Mouse (Mus musculus) gastrocnemius, adult 2 months (tissue): Measurements from ENCODE around the gene Traf7. TPM values are rescaled to one million over a fixed set of nuclear protein-coding genes. Genes with fewer than 3 reads are reported as not detected.
A peak's percentile ranks its signal among the peaks of the same experiment; 100 is the strongest.

Source experiments
- DNase-seq: peaks from one replicate; pipeline ENCODE4 v3.0.0; 2022
- H3K27ac ChIP-seq: fragments of 200-600 bp; 2 replicates; pipeline ENCODE4 v1.8.1; 2022; ENCODE audit warnings: mild to moderate bottlenecking
- H3K4me3 ChIP-seq: fragments of 200-600 bp; 2 replicates; pipeline ENCODE4 v1.8.1; 2022; ENCODE audit warnings: mild to moderate bottlenecking, moderate library complexity
- CTCF ChIP-seq: fragments of 200-600 bp; IDR thresholded peaks from 2 replicates; pipeline ENCODE4 v1.8.1; 2022; ENCODE audit warnings: antibody characterized with exemption, mild to moderate bottlenecking, moderate library complexity
- intact Hi-C: fragments of 180-260 bp; cut with DNase I; formaldehyde crosslinking; loops from one replicate; pipeline ENCODE4 v1.15.1; 2025
- total RNA-seq, 2 experiments: library from RNA; stranded (reverse); gene quantifications; 2 replicates each; pipeline ENCODE4 v1.2.3; 2021

Traf7 gene
- total RNA-seq, 2 experiments from 2014 or later, result 27.3 to 35.2 TPM

- TF ChIP-seq CTCF, result peak; percentile 89
- Histone ChIP-seq H3K4me3 (peak within 1 kb of the TSS; percentile 76), H3K27ac (peak within 1 kb of the TSS; percentile 99)
- intact Hi-C loops, result no loop called here
- DNase-seq, result peak; percentile 98
Measured at GRCm38 (mm10) chr17:24478663-24479380, 48.9 kb downstream of the Traf7 start, which contains the start of gene Mlst8. Gene Mlst8, minus strand, starts transcription at chr17:24479078.

GRCm38 (mm10) chr17:24477985-24478600 is 49.6 kb downstream of the Traf7 start:
- peak; percentile 44 for DNase-seq
- Histone ChIP-seq H3K4me3 (peak overlapping the region; percentile 76), H3K27ac (peak overlapping the region; percentile 99)
- TF ChIP-seq CTCF, result no peak
- intact Hi-C loops, result no loop called here

GRCm38 (mm10) chr17:24477053-24477984 is 50.4 kb downstream of the Traf7 start:
- TF ChIP-seq CTCF, result no peak
- Histone ChIP-seq H3K27ac (no peak overlapping the region), H3K4me3 (no peak overlapping the region; the same call in 1 of the 2 replicates)
- no peak for DNase-seq
- intact Hi-C loops, result no loop called here

GRCm38 (mm10) chr17:24476022-24476776 is 51.5 kb downstream of the Traf7 start:
- Histone ChIP-seq H3K4me3 (no peak overlapping the region), H3K27ac (no peak overlapping the region)
- intact Hi-C loops, result no loop called here
- no peak for DNase-seq
- TF ChIP-seq CTCF, result no peak

GRCm38 (mm10) chr17:24475586-24475985 is 52.2 kb downstream of the Traf7 start:
- TF ChIP-seq CTCF, result no peak
- Histone ChIP-seq H3K27ac (no peak overlapping the region), H3K4me3 (no peak overlapping the region)
- intact Hi-C loops, result no loop called here
- no peak for DNase-seq

- peak overlapping the region; percentile 95 for H3K27ac ChIP-seq
- no peak overlapping the region for H3K4me3 ChIP-seq
- intact Hi-C loops, result no loop called here
- DNase-seq, result no peak
- TF ChIP-seq CTCF, result no peak
Measured at GRCm38 (mm10) chr17:24474557-24474956, 53.2 kb downstream of the Traf7 start.

DNA sequence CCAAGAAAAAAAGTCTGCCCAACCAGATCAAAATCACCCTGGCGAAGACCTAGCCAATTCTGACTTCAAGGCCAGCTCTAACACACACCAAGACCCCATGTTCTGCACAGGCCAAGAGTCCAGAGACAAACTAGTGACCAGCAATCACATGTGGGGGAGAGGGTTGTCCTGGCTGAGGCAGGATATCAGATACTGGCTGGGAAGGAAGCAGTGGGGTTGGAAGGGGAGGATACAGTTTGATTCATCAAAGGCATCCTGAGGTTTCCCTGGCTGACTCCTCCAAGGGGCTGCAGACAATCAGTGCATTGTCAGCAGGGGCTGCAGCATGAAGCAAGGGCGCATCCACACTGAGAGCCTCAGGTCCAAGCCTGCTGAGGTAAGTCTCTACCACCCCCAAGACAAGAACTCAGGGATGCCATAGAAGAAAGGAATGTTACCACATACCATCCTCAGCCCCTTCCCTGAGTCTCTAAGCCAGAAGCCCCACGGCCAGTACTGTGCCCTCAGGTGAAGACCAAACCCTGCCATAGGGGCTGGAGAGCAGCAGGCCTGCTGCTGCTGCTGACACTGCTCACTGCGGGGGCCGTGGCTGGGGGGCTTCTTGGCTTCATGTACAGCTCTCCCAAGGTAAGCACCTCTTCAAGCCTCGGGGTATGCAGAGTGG is 54.0 kb downstream of the Traf7 start, which contains the start of gene Bricd5:
Gene Bricd5 (plus strand): TSS at position 273 of the 664 bp plus-strand sequence.
- DNase-seq, result no peak
- H3K27ac ChIP-seq, result peak within 1 kb of the TSS; percentile 95
- intact Hi-C loops, result no loop called here
- H3K4me3 ChIP-seq, result peak within 1 kb of the TSS; percentile 91
- no peak for TF ChIP-seq CTCF

- DNase-seq, result peak; percentile 86
- no peak for TF ChIP-seq CTCF
- H3K4me3 ChIP-seq, result peak overlapping the region; percentile 91
- intact Hi-C loops, result no loop called here
- peak overlapping the region; percentile 95 for H3K27ac ChIP-seq
Measured at GRCm38 (mm10) chr17:24472512-24472911, 55.2 kb downstream of the Traf7 start.

GRCm38 (mm10) chr17:24470701-24471527 is 56.8 kb downstream of the Traf7 start:
- Histone ChIP-seq H3K27ac (peak overlapping the region; percentile 95), H3K4me3 (peak overlapping the region; percentile 91)
- DNase-seq, result peak; percentile 69
- intact Hi-C loops, result loop anchor here (2.0 kb wide), 1 partner anchor 16 kb away; no protein-coding TSS in a partner anchor
- TF ChIP-seq CTCF, result no peak

- peak; percentile 99 for DNase-seq
- TF ChIP-seq CTCF, result no peak
- intact Hi-C loops, result loop anchor here (2.0 kb wide), 1 partner anchor 15 kb away; no protein-coding TSS in a partner anchor
- Histone ChIP-seq H3K4me3 (peak within 1 kb of the TSS; percentile 91), H3K27ac (peak within 1 kb of the TSS; percentile 95)
Measured at GRCm38 (mm10) chr17:24469910-24470602, 57.7 kb downstream of the Traf7 start, which contains the start of the genes E4f1 and Pgp. Gene E4f1, minus strand, starts transcription at chr17:24470313. Gene Pgp, plus strand, starts transcription at chr17:24470392.
